Mouse (Mus musculus) right cerebral cortex, adult 18-20 months (tissue): ENCODE data around the gene Fdps.
"Not testable (repeated sequence)": the region's sequence is repeated elsewhere in the genome, so short reads cannot be mapped to it uniquely, and the experiment has no call there.

Experiments
- DNase-seq: peaks from one replicate; pipeline ENCODE4 v3.0.0; 2022; ENCODE audit warnings: mixed read lengths

The Fdps gene

DNA sequence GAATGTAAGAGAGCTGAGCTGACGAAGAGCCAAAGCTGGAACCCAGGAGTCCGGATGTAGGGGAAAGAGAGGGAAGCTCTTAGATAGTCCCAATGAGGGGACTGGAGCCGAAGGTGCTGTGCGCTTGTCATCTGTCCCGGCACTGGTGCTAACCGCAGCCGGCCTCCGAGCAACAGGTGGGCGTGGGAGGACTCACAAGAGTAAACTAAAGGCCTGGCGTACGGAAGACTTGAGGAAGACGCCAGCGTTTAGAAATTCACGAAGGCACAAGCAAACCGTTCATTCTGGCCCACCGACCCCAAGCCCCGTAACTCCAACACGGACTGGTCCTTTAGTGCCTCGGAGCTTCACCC lies 324 bp downstream of the Fdps start:
- no peak for DNase-seq

DNA sequence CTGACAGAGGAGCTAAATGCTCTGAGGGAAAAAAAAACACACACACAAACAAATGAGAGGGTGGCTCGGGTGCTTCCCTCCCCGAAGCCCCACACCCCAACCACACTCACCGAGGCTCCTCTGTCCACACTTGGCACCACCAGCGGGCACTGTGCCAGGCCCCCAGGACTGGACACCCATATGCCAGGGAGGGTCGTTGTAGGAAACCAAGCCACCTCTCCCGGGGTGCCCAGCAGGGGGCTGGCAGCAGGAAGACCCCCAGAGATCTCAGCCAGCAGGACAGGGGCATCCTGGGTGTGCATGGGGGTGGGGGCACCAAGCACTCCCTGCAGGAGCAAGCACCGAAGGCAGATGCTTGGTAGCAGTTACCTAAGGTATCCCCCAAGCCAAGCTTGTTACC lies 948 bp downstream of the Fdps start, which contains the start of gene Gm43738:
Gm43738 (minus strand) TSS at position 289 of the 400 bp plus-strand sequence.
- DNase-seq, result no peak

DNA sequence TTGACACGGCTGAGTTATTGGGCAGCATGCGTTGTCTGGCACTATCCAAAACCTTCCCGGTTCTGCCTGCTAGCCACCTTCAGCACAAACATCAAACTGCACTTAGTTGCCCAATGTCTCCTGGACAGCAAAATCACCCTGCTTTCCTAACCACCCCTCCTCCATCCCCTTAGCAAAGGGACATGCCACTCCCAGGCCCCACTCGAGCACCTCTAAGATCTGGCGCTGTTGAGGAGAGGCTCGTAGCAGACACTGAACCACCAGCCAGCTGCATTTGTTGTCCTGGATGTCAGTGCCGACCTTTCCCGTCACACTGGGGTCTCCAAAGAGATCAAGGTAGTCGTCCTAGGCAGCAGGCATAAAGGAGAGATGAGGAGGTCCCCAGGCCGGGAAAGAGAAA lies 7.7 kb downstream of the Fdps start:
- DNase-seq, result no peak

DNA sequence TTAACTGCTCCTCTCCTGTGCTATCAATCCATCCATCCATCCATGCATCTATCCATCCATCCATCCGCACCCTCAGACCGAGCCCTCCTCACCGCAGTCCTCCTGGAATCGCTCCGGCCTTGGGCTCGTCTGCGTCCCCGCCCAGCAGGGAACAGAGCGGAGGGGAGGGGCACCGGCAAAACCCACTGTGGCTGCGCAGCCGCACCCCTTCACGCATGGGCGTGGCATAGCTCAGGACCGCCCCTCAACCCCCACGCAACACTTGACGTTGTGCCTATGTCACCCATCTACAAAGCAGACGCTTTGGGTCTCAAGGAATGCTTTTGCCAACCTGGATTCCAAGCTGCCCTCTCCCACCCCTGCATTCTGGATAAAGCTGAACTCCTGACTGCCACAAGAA lies 8.6 kb downstream of the Fdps start, which contains the start of gene Rusc1:
Rusc1 (minus strand) TSS at position 137 of the 400 bp plus-strand sequence.
- peak; percentile 96 for DNase-seq

GRCm38 (mm10) chr3:89092509-89093090 lies 9.2 kb downstream of the Fdps start:
- no peak for DNase-seq

- peak; percentile 13 for DNase-seq
Measured at GRCm38 (mm10) chr3:89091811-89092508, 9.8 kb downstream of the Fdps start.

- DNase-seq, result peak; percentile 89
Measured at GRCm38 (mm10) chr3:89090694-89091655, 10.8 kb downstream of the Fdps start.

DNA sequence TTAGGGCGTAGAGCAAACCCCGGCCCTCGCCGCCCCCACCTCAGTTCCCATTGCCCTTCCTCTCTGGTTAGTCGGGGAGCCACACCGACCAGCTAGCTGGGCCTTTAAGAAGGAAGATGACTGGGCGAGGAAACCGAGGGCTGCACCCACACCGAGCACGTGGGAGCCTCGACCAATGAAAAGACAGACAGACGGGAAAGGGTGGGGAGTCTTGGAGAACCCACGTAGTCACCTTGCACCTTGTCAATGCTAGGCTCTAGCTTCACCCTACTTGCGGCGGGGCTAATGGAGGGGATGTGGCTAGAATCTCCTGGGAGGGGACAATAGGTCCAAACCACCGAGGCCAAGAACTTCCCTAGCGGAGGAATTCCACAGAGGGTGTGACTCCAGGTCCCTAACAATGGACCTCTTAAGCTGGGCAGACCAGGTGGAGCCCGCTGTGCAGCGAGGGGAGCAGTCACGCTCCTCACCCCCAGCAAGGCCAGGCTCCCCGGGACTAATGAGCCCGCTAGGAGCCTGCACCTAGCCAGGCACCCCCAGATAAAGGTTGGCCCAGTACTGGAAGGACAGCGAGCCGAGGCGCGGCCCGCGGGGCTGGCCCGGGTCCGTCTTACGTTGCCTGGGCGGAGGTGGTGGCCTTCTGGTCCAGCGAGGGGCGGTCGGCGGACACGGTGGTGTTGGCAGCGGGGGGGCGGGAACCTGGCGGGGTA lies 11.7 kb downstream of the Fdps start:
- peak; percentile 94 for DNase-seq

DNA sequence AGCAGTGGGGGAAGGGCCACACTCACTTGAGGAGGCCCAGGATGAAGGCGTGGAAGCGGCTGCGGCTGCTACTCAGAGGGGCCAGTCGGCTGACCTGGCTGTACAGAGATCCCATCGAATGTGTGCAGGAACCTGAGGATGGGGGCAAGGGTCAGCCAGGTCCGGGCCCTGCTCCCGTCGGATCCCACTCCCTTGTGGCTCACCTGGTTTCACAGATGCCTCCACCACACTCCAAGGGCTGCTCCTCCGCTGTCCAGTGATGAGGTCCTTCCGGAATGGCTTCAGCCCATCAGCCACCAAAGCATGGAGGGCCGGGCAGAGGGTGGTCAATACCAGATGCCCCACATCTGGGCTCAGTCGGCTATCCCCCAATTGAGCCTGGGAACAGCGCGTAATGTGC lies 12.8 kb downstream of the Fdps start:
- DNase-seq, result no peak

DNA sequence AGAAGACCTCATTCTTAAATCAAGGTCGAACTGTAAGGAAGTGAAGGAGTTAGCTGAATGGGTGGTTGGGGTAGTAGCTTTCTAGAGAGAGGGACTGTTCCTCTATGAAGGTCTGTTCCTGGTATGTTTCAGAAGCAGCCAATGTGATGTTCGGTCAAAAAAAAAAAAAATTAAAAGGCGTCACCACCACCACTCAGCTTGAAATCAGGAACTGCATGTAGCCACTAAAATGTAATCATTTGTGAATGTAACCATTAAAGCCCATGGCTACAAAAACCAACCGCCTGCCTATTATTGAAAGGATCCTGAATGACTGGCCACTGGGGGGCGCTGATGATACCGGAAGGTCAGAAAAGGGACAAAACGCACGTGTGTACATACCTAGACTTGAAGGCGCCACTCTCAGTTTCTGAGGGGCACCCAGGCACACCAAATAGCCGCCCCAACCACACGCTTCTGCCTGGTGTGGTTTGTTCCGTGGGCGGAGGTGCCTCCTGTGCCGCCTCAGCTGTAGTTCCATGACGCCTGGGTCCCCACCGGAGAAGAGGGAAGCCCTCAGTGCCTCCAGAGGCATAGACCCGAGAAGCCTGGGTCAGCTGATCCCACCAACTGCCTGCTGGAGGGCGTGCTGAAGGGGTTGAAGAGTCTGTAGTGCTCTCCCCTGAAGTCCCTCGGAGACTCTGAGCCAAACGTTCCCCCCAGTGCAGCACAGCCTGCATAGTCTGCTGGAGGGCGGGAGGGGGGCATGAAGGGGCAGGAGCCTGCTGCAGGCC lies 14.2 kb downstream of the Fdps start:
- peak; percentile 70 for DNase-seq

- DNase-seq, result no peak
Measured at GRCm38 (mm10) chr3:89084654-89085190, 17.0 kb downstream of the Fdps start.

GRCm38 (mm10) chr3:89084133-89084532 lies 17.6 kb downstream of the Fdps start:
- peak; percentile 56 for DNase-seq

- not testable (repeated sequence) for DNase-seq
Measured at GRCm38 (mm10) chr3:89082287-89082686, 19.5 kb downstream of the Fdps start.

DNA sequence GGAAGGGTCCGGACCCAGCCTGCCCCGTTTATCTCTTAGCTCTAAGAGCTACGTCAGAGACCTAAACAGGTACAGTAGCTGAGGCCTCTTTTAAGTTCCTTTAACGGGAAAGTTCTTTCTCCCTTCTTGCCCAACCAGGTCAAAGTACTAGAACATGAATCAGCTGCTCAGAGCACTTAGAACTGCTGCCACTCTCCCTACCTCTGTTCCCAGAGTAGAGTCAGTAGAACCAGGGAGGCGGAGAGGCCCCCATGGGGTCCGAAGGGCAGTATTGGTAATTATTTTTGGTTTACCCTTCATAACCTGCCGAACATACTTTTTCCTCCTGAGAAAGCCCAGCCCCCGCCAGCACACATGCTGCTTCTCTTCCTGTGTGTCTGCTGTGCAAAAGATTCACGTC lies 24.4 kb downstream of the Fdps start:
- no peak for DNase-seq

GRCm38 (mm10) chr3:89067265-89067664 lies 34.5 kb downstream of the Fdps start:
- no peak for DNase-seq

- no peak for DNase-seq
Measured at GRCm38 (mm10) chr3:89061696-89062095, 40.1 kb downstream of the Fdps start.

DNA sequence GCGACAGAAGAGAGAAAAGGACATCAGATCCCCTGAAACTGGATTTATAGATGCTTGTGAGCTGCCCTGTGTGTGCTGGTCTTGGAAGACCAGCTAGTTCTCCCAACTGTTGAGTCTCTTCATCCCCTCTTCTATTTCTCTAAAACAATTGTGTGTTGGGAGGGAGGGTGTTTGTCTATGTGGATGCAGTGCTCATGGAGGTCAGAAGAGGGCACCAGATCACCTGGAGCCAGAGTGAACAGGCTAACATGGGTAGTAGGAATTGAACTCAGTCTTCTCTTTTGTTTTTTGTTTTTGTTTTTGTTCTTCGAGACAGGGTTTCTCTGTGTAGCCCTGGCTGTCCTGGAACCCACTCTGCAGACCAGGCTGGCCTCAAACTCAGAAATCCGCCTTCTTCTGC lies 43.0 kb downstream of the Fdps start:
- DNase-seq, result peak; percentile 23

DNA sequence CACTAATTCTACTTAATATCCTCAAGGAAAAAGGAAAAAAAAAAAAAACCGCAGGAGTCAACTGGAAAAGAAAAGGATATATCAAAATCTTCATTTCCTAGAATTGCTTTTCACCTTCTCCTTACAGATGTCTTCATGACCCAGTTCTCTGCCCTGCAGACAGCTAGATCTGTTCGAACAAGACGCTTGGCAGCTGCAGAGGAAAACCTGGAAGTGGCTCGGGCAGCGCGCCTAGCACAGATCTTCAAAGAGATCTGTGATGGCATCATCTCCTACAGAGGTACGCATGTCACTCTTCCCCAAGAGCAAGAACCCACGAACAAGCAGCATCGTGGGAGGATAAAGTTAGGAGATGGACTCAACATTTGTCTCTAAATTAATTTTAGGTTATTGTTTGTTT lies 43.4 kb downstream of the Fdps start:
- DNase-seq, result peak; percentile 49
